Mouse (Mus musculus): ENCODE data around the gene Nop16.

- TF ChIP-seq CTCF (IDR thresholded peaks at IDR 0.05; ENCODE audit: low read depth, low read length) (no peak), POLR2A (IDR thresholded peaks at IDR 0.05; ENCODE audit: borderline replicate concordance, low read depth, low read length) (no peak)
These were observed 18.3 kb downstream of the Nop16 start for GRCm38 (mm10) chr13:54571637-54572036.
